Mouse (Mus musculus) frontal cortex, adult (tissue): ENCODE data around the gene Daglb.
A peak's percentile ranks its signal among the peaks of the same experiment; 100 is the strongest.
"Not testable (repeated sequence)": the region's sequence is repeated elsewhere in the genome, so short reads cannot be mapped to it uniquely, and the experiment has no call there.

Experiments used
- ATAC-seq: cut with Nextera tagmentation; 2 replicates; pipeline ENCODE4 v1.9.2; 2017; ENCODE audit warnings: mild to moderate bottlenecking, moderate library complexity, mixed read lengths; ENCODE audit not compliant: low TSS enrichment

The Daglb gene

DNA sequence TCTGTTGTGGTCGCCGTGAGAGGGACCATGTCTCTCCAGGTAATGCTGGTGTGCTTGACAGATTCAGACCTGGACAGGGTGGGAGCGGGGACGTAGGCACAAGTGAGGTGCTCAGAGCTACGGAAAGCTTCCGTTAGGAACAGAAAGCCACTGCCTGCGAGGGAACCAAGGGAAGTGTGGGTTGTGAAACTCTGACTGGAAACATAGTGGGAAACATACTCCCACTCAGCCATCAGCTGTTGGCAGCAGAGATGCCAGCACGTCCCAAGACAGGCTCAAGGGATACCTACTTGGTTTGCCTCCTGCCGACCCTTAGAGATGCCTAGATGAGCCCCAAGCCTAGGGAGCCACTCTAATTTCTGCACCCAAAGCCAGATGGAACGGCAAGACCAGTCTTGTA, 22.8 kb downstream of the Daglb start:
- ATAC-seq, result peak; percentile 62; the same call in 1 of the 2 replicates

DNA sequence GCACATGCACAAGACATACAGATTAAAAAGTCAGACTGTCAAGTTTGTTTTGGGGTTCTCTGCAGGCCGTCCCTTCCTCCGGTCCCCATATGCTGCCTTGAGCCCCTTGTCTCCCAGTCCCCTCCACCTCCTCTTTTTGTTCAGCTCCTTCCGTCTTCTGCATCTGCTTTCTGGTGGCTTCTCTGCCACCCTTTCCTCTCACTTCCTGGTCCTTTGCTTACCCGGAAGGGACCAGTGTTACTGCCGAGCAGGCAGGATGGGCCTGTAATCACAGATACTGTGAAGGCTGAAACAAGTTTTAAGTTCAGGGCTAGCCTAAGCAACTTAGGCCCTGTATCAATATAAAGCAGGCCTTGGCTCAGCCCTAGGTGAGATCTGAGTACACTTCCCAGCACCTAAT, 23.6 kb downstream of the Daglb start:
- no peak for ATAC-seq

DNA sequence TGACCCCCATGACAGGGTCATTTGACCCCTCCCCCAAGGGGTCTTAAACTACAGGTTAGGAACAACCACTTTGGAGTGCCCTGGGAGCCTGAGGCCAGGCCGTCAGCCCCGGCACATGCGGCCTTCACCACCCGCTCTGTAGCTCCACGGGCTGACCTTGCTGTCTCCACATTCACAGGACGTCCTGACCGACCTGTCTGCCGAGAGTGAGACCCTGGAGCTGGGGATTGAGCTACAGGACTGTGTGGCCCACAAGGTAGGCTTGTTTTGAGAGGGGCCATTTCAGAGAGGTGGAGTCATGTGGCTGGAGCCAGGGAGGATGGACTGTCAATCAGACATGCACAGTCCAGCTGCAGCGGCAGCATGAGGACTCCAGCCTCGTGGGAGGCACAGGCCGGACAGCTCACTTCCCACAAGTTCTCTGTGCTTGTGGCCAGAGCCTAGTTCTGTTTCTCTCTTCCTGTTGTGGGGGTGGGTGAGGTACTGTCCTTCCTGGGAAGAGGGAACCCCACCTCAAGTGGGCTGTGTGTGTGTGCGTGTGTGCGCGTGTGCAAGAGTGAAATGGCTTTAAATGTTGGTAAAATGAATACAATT, 25.5 kb downstream of the Daglb start:
- ATAC-seq, result no peak

DNA sequence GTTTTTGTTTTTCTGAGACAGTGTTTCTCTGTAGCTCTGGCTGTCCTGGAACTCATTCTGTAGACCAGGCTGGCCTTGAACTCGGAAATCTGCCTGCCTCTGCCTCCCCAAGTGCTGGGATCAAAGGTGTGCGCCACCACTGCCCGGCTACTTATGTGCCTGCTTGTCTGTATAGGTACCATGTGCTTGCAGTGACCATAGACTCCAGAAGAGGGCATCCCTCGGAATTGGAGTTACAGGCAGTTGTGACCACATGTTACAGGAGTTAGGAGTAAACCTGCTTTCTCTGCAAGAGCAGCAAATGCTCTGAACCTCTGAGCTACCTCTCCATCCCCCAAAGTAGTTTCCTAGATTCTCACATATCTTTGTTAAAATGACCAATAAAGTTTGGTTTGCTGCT, 27.4 kb downstream of the Daglb start:
- no peak for ATAC-seq

DNA sequence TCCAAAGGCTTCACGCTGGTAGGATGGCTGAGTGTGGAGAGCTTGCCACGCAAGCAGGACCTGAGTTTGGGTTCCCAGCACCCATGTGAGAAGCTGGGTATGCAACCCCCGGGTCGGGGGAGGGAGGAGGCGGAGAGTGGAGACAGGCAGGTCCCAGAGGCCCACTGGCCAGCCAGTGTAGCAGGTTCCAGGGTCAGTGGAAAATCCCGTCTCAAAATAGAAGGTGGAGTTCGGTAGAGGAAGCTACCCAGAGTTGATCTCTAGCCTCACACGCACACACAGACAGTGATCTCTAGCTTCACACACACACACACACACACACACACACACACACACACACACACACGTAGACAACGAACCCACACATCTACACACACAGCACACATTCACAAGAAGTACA, 28.8 kb downstream of the Daglb start:
- ATAC-seq, result no peak

DNA sequence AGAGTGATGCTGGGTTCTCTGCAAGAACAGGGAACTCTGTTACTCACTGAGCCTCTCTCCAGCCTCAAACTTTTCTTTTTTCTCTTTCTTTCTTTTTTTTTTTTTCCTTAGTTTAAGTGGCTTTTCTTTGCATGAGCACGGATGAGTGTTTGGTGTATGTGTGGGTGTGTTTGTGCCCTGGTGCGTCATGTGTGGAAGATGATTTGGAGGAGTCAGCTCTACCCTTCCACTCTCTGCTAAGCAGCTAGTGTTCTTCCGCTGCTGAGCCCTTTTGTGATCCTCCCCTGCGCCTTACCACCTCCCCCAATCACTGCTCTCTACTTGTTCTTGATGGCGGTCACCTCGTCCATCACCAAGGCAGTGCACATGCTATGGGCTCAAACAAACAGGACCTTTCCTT, 31.3 kb downstream of the Daglb start:
- ATAC-seq, result peak; percentile 82; the same call in 1 of the 2 replicates

DNA sequence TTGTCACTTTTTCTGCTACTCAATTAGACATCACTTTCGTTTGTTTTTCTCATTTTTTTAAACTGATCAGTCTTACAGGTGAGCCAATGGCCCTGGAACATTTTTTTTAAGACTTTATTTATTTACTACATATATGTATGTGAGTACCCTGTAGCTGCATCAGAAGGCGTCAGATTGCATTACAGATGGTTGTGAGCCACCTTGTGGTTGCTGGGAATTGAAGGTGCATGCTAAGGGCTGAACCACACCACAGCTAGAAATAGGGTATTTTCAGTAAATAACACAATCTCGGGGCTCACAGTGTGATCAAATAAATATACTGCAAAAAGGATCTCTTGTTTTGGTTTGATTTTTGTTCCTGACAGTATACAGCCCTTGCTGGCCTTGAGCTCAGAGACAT, 33.1 kb downstream of the Daglb start:
- no peak for ATAC-seq

DNA sequence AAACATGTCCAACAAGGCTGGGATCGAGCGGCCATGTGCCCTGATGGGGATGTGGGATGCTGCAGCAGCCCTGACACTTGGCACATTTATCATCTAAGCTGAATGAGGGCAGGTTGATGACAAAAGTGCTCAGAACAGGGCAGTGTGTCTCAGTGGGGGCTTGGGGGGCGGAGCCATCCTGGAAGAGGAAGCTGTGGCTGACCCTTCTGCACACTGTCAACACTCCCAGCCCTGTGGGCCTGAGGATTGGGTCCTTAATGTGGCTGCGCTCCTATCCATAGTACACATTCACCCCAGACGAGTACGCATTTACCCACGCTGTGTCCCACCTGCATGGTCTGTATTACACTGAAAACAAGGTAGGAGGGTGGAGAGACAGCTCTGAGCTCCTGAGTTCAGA, 34.8 kb downstream of the Daglb start:
- no peak for ATAC-seq

- no peak for ATAC-seq
Observed at GRCm38 (mm10) chr5:143499686-143500085, 35.3 kb downstream of the Daglb start.

DNA sequence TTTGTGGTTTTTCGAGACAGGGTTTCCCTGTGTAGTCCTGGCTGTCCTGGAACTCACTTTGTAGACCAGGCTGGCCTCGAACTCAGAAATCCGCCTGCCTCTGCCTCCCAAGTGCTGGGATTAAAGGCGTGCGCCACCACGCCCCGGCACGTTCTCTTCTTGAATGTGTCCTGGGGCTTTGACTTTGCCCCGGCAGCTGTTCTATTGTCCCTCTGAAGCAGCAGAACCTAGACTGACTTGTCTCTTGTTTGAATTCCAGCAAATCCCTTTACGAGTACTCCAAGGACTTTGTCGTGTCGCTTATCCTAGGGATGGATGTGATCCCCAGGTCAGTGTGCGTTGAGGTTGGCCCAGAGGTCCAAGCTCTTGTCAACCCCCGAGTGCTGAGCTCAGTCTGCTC, 36.3 kb downstream of the Daglb start:
- not testable (repeated sequence) for ATAC-seq

DNA sequence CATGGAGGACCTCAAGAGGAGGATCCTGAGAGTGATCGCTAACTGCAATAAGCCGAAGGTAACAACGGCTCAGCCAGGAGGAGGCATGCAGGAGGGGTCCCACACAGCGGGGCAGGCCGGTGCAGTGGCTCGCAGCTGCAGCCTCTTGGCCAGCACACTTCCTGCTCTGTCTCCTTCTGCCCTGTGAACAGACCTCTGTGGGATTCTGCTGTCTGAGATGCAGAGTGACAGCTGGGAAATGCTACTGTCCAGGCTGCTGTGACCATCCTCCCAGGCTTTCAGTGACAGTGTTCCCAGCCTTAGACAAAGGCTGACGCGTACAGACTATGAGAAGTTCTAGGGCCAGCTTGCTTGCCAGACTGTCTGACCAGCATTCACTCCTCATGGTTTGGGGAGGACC, 36.8 kb downstream of the Daglb start:
- no peak for ATAC-seq

DNA sequence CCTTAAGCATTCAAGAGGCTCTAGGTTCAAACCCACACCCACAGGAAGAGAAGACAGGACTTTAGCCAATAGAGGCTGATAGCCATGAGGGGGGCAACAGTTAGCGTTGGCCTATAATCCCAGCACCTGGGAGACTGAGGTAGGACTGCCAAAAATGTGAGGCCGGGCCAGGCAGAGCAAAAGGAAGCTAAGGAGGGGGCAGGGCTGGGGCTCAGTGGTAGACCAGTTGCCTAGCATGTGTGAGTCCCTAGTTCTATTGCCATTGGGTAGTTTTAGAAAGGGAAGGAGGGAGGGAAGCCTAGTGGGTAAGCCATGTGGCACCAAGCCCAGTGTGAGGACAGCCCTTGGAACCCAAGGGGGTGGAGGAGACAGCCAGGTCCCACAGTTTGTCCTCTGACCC, 37.3 kb downstream of the Daglb start:
- no peak for ATAC-seq

DNA sequence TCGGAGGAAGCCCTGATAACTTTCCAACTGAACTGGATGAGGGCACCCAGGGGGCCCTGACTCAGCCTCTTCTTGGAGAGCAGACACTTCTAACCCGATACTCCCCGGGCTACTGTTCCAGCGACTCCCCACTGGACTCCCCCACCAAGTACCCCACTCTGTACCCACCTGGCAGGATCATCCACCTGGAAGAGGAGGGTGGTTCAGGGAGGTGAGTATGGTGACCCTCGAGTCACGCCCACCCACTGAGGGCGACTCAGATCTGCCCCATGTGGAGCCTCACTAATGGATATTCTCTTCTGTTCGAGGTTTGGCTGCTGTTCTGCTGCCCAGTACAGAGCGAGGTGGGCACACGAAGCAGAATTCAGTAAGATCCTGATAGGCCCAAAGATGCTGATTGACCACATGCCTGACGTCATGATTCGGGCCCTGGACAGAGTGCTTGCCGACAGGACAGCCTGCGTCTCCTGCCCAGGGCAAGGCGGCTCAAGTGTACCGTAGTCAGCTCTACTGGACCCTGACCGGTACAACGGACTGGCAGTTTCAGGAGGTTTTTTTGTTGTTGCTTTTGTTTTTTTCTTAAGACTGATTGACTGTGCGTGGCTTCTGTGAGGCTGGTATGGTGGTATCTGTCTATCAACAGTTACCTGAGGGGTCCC, 38.6 kb downstream of the Daglb start:
- no peak for ATAC-seq

- ATAC-seq, result no peak
Observed at GRCm38 (mm10) chr5:143503740-143504139, 39.4 kb downstream of the Daglb start.

DNA sequence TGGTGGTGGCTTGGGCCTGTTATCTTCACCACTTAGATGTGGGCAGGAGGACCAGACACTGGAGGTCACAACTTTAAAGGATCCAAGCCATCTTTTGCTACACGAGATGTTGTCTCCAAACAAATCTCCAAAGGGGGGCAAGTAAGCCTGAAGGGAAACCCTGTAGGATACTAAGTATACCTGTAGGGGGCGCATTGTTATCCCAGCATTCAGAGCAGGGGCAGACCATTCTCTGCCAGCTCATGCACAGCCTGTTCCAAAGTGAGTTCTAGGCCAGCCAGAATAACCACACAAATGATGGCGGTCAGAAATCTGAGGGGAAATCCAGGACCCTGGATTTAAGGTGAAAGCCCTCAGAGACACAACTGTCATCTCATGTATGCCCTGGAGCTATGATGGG, 40.1 kb downstream of the Daglb start:
- no peak for ATAC-seq

- ATAC-seq, result no peak
Observed at GRCm38 (mm10) chr5:143505056-143505455, 40.7 kb downstream of the Daglb start.

GRCm38 (mm10) chr5:143505545-143505944, 41.2 kb downstream of the Daglb start:
- ATAC-seq, result no peak

- ATAC-seq, result no peak
Observed at GRCm38 (mm10) chr5:143509294-143509693, 44.9 kb downstream of the Daglb start.

DNA sequence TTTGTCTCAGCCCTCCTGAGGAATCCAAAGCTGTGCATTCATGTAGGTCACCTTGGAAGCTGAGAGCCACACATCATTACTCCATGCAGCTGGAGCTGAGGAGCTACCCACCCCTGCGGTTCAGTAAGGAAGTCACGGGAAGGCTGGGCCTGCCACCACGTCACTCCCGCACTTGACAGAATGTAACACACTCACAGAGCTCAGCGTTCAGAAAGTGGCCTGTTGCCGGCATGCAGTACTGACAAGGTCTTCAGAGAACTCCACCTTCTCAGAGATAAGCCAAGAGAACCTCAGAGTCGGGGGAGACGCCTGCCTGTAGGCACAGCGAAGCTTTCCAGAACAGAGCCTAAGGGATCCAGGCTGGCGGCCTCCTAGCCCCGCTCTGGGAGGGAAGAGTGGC, 45.4 kb downstream of the Daglb start:
- ATAC-seq, result peak; percentile 17; the same call in 1 of the 2 replicates

DNA sequence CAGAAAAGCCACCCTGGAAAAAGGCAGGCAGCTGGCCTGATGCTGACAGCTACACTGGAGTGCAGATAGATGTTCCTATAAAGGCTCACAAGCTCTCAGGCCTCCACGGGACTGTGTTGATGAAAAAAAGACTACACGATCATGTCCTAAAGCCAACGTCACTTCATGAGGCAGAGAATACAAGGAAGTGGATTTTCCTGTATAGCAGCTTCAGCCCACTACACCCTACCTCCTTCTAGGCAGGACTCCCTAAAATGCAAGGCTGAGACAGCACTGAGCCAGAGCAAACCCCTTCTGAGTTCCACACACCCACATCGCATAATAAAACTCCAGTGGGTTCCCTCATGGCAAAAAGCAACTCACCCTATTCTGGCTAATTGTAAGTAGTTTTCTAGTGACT, 47.2 kb downstream of the Daglb start:
- ATAC-seq, result no peak

- no peak for ATAC-seq
Observed at GRCm38 (mm10) chr5:143512305-143512704, 47.9 kb downstream of the Daglb start.

DNA sequence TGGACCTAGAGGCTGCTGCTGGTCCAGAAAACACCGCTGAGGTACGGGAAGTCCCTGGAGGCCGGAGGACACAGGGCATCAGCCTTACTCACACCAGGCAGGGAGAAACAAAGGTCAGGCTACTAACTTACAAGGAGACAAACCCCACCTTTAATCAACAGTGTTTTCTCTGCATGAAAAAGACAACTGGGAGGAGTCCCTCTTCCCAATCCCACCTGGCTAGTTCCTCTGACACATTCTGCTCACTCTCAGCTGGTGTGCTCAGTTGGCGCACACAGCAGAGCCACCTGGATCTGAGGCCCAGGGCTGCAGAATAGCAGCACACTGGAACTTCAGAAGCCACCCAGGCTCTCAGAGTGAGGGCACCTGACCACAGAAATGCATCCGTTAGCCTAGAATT, 50.5 kb downstream of the Daglb start:
- ATAC-seq, result no peak

- no peak for ATAC-seq
Observed at GRCm38 (mm10) chr5:143517005-143517404, 52.6 kb downstream of the Daglb start.

DNA sequence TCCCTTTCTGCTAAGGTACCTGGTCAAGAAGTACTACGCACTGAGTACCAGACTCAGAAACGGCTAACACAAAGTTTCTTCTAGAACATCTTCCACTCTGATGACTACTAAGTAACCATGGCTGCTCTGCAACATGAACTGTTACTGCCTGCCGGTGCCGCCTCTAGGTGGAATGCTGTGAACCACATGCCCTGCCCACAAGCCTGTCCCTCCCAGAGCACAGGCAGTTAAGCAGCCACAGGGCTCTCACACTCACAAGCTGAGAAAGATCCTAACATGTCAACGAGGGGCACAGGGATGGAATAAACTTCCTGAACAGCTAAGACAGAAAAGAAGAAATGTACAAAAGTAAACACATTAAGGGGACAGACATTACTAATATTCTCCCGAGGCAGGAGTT, 53.1 kb downstream of the Daglb start:
- no peak for ATAC-seq
